Mouse (Mus musculus): ENCODE data around the gene Ksr2. TPM values are rescaled to one million over a fixed set of nuclear protein-coding genes. Genes with fewer than 3 reads are reported as not detected.

Ksr2 gene
- total and polyA plus RNA-seq, 3 experiments, result not detected

DNA sequence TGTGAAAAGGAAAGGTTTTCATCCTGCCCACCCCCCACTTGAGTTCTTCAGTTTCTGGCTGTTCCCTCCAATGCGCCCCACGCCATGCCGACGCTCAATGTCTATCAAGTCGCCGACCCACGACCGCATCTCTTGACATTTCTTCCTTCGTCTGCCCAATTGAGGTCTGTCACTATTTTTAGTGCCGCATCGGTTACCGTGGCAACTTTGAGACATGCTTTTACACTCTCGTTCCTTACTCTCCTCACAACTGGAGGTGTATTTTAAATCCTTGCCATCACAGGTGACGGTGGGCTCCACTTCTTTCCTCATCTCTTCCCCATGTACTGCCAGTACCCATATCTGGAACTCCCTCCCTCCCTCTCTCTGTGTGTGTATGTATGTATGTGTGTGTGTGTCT lies 378.1 kb downstream of the Ksr2 start:
- no peak for TF ChIP-seq MAZ (IDR thresholded peaks at IDR 0.05; ENCODE audit: low read depth, low read length)
- no peak for TF ChIP-seq E2F4 (IDR thresholded peaks at IDR 0.05; ENCODE audit: borderline replicate concordance, low read depth, low read length)
- Histone ChIP-seq H3K9ac (ENCODE audit: control insufficient read depth, low read depth, low read length, poor library complexity, severe bottlenecking) (no peak overlapping the region), H3K27me3 (ENCODE audit: control insufficient read depth in 1 of 2, insufficient read depth in 2 of 2, low read length in 2 of 2) (no peaks in the 10 kb centered on the region), H3K36me3 (ENCODE audit: control insufficient read depth in 1 of 2, insufficient read depth in 2 of 2, low read length in 2 of 2) (no peaks in the 10 kb centered on the region), H3K79me2 (ENCODE audit: control insufficient read depth, insufficient read depth, low read length, poor library complexity) (no peaks in the 10 kb centered on the region), H3K9me3 (replicated peaks; ENCODE audit: insufficient read depth, low read length) (no peaks in the 10 kb centered on the region), H3K4me1 (ENCODE audit: control insufficient read depth in 1 of 2, insufficient read depth in 2 of 2, low read length in 2 of 2) (no peaks in the 10 kb centered on the region), H3K27ac (ENCODE audit: control insufficient read depth, low read depth, low read length) (no peak overlapping the region), H3K4me3 (ENCODE audit: control insufficient read depth in 1 of 2, insufficient read depth in 1 of 2, low read depth in 2 of 2, low read length in 2 of 2) (no peak overlapping the region)
- no peak for DNase-seq (ENCODE audit: low read depth, low spot score)

DNA sequence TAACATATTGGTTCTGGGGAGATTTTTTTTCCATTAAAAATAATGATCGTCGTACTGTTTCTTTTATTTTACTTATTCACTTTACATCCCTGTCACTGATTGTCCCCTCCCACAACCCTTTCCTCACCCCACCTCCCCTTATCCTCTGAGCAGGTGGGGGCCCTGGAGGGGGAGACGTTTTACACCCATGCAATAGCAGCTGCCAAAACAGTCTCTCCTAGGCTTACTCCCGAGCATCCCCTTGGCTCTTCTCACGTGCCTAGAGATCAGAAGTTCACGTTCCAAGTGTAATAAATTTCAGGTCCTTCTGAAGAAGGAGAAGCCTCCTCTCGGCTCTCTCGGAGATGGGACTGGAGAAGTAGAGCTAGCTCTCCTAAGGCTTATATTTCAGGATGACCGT lies 387.0 kb downstream of the Ksr2 start:
- no peak for DNase-seq (ENCODE audit: low read depth, low spot score)
- Histone ChIP-seq H3K27me3 (ENCODE audit: control insufficient read depth in 1 of 2, insufficient read depth in 2 of 2, low read length in 2 of 2) (no peaks in the 10 kb centered on the region), H3K79me2 (ENCODE audit: control insufficient read depth, insufficient read depth, low read length, poor library complexity) (no peaks in the 10 kb centered on the region), H3K4me1 (ENCODE audit: control insufficient read depth in 1 of 2, insufficient read depth in 2 of 2, low read length in 2 of 2) (no peaks in the 10 kb centered on the region), H3K4me3 (ENCODE audit: control insufficient read depth in 1 of 2, insufficient read depth in 1 of 2, low read depth in 2 of 2, low read length in 2 of 2) (no peak overlapping the region), H3K9ac (ENCODE audit: control insufficient read depth, low read depth, low read length, poor library complexity, severe bottlenecking) (no peak overlapping the region), H3K36me3 (ENCODE audit: control insufficient read depth in 1 of 2, insufficient read depth in 2 of 2, low read length in 2 of 2) (no peaks in the 10 kb centered on the region), H3K9me3 (replicated peaks; ENCODE audit: insufficient read depth, low read length) (no peaks in the 10 kb centered on the region), H3K27ac (ENCODE audit: control insufficient read depth, low read depth, low read length) (no peak overlapping the region)
- no peak for TF ChIP-seq RAD21 (IDR thresholded peaks at IDR 0.05; ENCODE audit: low read depth, low read length)
- TF ChIP-seq SIN3A (IDR thresholded peaks at IDR 0.05; ENCODE audit: low read length), result no peak
- TF ChIP-seq HCFC1 (IDR thresholded peaks at IDR 0.05; ENCODE audit: low read depth, low read length), result no peak
- no peak for TF ChIP-seq TCF12 (IDR thresholded peaks at IDR 0.05; ENCODE audit: low read depth, low read length)
- TF ChIP-seq ZC3H11A (IDR thresholded peaks at IDR 0.05; ENCODE audit: low read depth, low read length), result no peak
- TF ChIP-seq RCOR1 (IDR thresholded peaks at IDR 0.05; ENCODE audit: low read depth, low read length), result no peak
- no peak for TF ChIP-seq NELFE (IDR thresholded peaks at IDR 0.05; ENCODE audit: low read depth, low read length)
- no peak for TF ChIP-seq MAX (IDR thresholded peaks at IDR 0.05; ENCODE audit: low read length)
- TF ChIP-seq CHD1 (IDR thresholded peaks at IDR 0.05; ENCODE audit: low read depth, low read length), result no peak
- TF ChIP-seq USF1 (IDR thresholded peaks at IDR 0.05; ENCODE audit: low read depth, low read length), result no peak

GRCm38 (mm10) chr5:117802071-117802521 lies 388.3 kb downstream of the Ksr2 start:
- Histone ChIP-seq H3K36me3 (ENCODE audit: control insufficient read depth in 1 of 2, insufficient read depth in 2 of 2, low read length in 2 of 2) (no peaks in the 10 kb centered on the region), H3K9ac (ENCODE audit: control insufficient read depth, low read depth, low read length, poor library complexity, severe bottlenecking) (no peak overlapping the region), H3K79me2 (ENCODE audit: control insufficient read depth, insufficient read depth, low read length, poor library complexity) (no peaks in the 10 kb centered on the region), H3K27me3 (ENCODE audit: control insufficient read depth in 1 of 2, insufficient read depth in 2 of 2, low read length in 2 of 2) (no peaks in the 10 kb centered on the region), H3K4me3 (ENCODE audit: control insufficient read depth in 1 of 2, insufficient read depth in 1 of 2, low read depth in 2 of 2, low read length in 2 of 2) (no peak overlapping the region), H3K27ac (ENCODE audit: control insufficient read depth, low read depth, low read length) (no peak overlapping the region), H3K4me1 (ENCODE audit: control insufficient read depth in 1 of 2, insufficient read depth in 2 of 2, low read length in 2 of 2) (no peaks in the 10 kb centered on the region), H3K9me3 (replicated peaks; ENCODE audit: insufficient read depth, low read length) (no peaks in the 10 kb centered on the region)
- no peak for DNase-seq (ENCODE audit: low read depth, low spot score)
- TF ChIP-seq POLR2AphosphoS2 (IDR thresholded peaks at IDR 0.05; ENCODE audit: low read length), result no peak
- no peak for TF ChIP-seq MYB (IDR thresholded peaks at IDR 0.05; ENCODE audit: low read depth, low read length)
